Mouse (Mus musculus) heart, embryonic 10.5 days (tissue): ENCODE measurements around the gene 1190007I07Rik. TPM values are rescaled to one million over a fixed set of nuclear protein-coding genes. Genes with fewer than 3 reads are reported as not detected.
A peak's percentile ranks its signal among the peaks of the same experiment; 100 is the strongest.

Source experiments
- DNase-seq: peaks from one replicate; pipeline ENCODE4 v3.0.0-alpha.2; 2017; ENCODE audit warnings: low spot score
- H3K27ac ChIP-seq: fragments of 300-500 bp; sonication (generic); 2 replicates; pipeline ENCODE4 v1.5.1; 2016; ENCODE audit warnings: mild to moderate bottlenecking
- H3K27me3 ChIP-seq: fragments of 300-500 bp; sonication (generic); 2 replicates; pipeline ENCODE4 v1.6.1; 2016; ENCODE audit warnings: mild to moderate bottlenecking; ENCODE audit not compliant: poor library complexity, insufficient read depth, severe bottlenecking
- H3K36me3 ChIP-seq: fragments of 300-500 bp; sonication (generic); 2 replicates; pipeline ENCODE4 v1.6.1; 2016; ENCODE audit warnings: mild to moderate bottlenecking, moderate library complexity
- H3K4me1 ChIP-seq: fragments of 300-500 bp; sonication (generic); 2 replicates; pipeline ENCODE4 v1.6.1; 2016; ENCODE audit warnings: mild to moderate bottlenecking
- H3K4me3 ChIP-seq: fragments of 300-500 bp; sonication (generic); 2 replicates; pipeline ENCODE4 v1.5.1; 2016; ENCODE audit warnings: mild to moderate bottlenecking, moderate library complexity
- H3K9me3 ChIP-seq: fragments of 300-500 bp; sonication (generic); 2 replicates; pipeline ENCODE4 v1.6.1; 2016; ENCODE audit warnings: mild to moderate bottlenecking, moderate library complexity
- WGBS: fragments of 180-500 bp; shearing (Covaris S2); methylation state at CpG from one replicate; pipeline ENCODE4 v1.1.7; 2016; 5-methylcytosine and 5-hydroxymethylcytosine counted together
- polyA plus RNA-seq: library from polyadenylated mRNA; unstranded; fragments of >200 nt; fragmentation: Nextera tagmentation; extraction: Ambion mirVana; gene quantifications from 2 replicates; pipeline ENCODE4 v1.2.1, GENCODE M21; 2016

The 1190007I07Rik gene
- 37.5 and 41.8 TPM in 2 replicates for polyA plus RNA-seq

GRCm38 (mm10) chr10:82622671-82623552, at the start of gene 1190007I07Rik:
Gene 1190007I07Rik (minus strand): TSS chr10:82623228.
- H3K9me3 ChIP-seq: no peaks in the 10 kb centered on the region
- H3K27ac ChIP-seq: peak within 1 kb of the TSS; percentile 92
- peak within 1 kb of the TSS; percentile 71 for H3K4me3 ChIP-seq
- under 1% methylated on average over 60 of the region's 61 CpGs for WGBS
- no peaks in the 10 kb centered on the region for H3K27me3 ChIP-seq
- peak; percentile 97 for DNase-seq
- H3K36me3 ChIP-seq: peaks cover 4% of the 10 kb centered on the region; the same call in 1 of the 2 replicates
- H3K4me1 ChIP-seq: peaks cover 3% of the 10 kb centered on the region; the same call in 1 of the 2 replicates

GRCm38 (mm10) chr10:82670205-82670604, 47.2 kb upstream of the 1190007I07Rik start:
- no peaks in the 10 kb centered on the region for H3K27me3 ChIP-seq
- no peak overlapping the region for H3K4me3 ChIP-seq
- no peaks in the 10 kb centered on the region for H3K9me3 ChIP-seq
- H3K36me3 ChIP-seq: no peaks in the 10 kb centered on the region
- 79% methylated on average over 6 of the region's 6 CpGs for WGBS
- DNase-seq: no peak
- H3K4me1 ChIP-seq: peaks cover 5% of the 10 kb centered on the region; the same call in 1 of the 2 replicates
- no peak overlapping the region for H3K27ac ChIP-seq

DNA sequence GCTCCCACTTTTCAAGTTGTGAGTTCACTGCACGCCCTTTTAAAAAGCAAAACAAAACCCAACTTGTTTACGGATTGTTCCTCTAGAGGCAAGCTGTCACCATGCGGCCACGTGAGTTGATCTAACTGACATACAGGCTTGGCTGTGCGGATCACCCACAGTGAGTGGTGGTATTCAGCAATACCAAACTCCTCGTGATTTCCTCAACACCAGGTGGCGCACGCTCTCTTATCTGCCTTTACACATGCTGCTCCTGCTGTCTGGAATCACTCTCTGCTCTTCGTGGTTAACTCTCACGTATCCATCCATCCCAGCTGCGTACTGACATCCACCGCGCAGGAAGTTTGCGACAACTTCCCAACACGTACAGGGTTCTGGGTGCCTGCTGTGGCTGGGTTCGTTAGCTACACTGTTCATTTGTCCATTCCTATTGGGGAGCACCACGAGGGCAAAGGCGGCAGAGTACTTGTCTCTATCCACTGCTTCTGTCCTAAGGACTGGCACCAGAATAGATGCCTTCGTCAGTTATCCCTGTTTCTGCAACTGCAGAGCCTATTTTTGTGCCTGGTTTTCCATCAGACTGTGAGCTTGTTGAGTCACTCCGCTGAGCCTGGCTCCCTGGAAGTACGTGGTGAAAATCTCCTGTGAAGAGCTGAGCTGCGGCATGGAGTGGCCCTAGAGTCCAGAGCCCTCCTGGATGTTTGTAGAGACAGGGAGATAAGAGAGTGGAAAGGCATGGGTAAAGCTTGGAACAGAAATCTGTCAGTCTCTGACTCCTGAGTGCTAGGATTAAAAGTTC, 43.6 kb upstream of the 1190007I07Rik start:
- Histone ChIP-seq H3K36me3 (no peaks in the 10 kb centered on the region), H3K9me3 (no peaks in the 10 kb centered on the region), H3K27me3 (no peaks in the 10 kb centered on the region), H3K4me1 (peaks cover 5% of the 10 kb centered on the region; the same call in 1 of the 2 replicates), H3K4me3 (peak overlapping the region; percentile 44), H3K27ac (peak overlapping the region; percentile 49; the same call in 1 of the 2 replicates)
- 9% methylated on average over 22 of the region's 22 CpGs for WGBS
- peak; percentile 93 for DNase-seq

DNA sequence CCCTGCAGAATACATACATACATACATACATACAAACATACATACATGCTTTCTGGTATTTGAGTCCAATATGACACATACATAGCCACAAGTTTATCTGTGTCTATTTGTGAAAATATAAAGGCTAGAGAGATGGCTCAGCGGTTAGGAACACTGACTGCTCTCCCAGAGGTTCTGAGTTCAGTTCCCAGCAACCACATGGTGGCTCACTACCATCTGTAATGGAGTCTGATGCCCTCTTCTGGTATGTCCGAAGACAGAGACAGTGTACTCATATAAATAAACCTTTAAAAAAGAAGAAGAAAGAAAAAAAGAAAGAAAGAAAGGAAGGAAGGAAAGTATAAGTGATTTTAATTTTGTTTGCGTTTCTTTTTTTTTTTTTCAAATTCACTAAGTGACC, 42.9 kb upstream of the 1190007I07Rik start:
- no peak overlapping the region for H3K4me3 ChIP-seq
- 61% methylated on average over 3 of the region's 3 CpGs for WGBS
- no peak overlapping the region for H3K27ac ChIP-seq
- DNase-seq: no peak
- peaks cover 5% of the 10 kb centered on the region; the same call in 1 of the 2 replicates for H3K4me1 ChIP-seq
- no peaks in the 10 kb centered on the region for H3K27me3 ChIP-seq
- H3K9me3 ChIP-seq: no peaks in the 10 kb centered on the region
- H3K36me3 ChIP-seq: no peaks in the 10 kb centered on the region

DNA sequence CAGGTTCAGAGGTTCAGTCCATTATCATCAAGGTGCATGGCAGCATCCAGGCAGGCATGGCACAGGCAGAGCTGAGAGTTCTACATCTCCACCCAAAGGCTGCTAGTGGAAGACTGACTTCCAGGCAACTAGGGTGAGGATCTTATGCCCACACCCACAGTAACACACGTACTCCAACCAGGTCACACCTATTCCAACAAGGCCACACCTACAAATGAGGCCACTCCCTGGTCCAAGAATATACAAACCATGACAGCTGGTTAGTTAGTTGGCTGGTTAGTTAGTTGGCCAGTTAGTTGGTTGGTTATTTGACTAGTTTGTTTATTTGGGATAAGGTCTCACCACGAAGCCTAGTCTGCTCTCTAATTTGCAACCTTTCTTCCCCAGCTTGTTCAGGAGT, 40.3 kb upstream of the 1190007I07Rik start:
- Histone ChIP-seq H3K27ac (no peak overlapping the region), H3K4me3 (no peak overlapping the region), H3K9me3 (no peaks in the 10 kb centered on the region), H3K36me3 (no peaks in the 10 kb centered on the region), H3K27me3 (no peaks in the 10 kb centered on the region), H3K4me1 (peaks cover 5% of the 10 kb centered on the region; the same call in 1 of the 2 replicates)
- DNase-seq: no peak
- WGBS: 78% methylated on average over 2 of the region's 2 CpGs

GRCm38 (mm10) chr10:82662267-82662990, 39.4 kb upstream of the 1190007I07Rik start:
- Histone ChIP-seq H3K4me3 (no peak overlapping the region), H3K9me3 (no peaks in the 10 kb centered on the region), H3K27me3 (no peaks in the 10 kb centered on the region), H3K4me1 (peaks cover 10% of the 10 kb centered on the region; the same call in 1 of the 2 replicates), H3K36me3 (no peaks in the 10 kb centered on the region), H3K27ac (no peak overlapping the region)
- DNase-seq: no peak
- 79% methylated on average over 14 of the region's 14 CpGs for WGBS

- WGBS: 84% methylated on average over 8 of the region's 8 CpGs
- no peaks in the 10 kb centered on the region for H3K27me3 ChIP-seq
- H3K4me1 ChIP-seq: peaks cover 9% of the 10 kb centered on the region; the same call in 1 of the 2 replicates
- DNase-seq: no peak
- no peaks in the 10 kb centered on the region for H3K9me3 ChIP-seq
- H3K4me3 ChIP-seq: no peak overlapping the region
- no peaks in the 10 kb centered on the region for H3K36me3 ChIP-seq
- H3K27ac ChIP-seq: no peak overlapping the region
These were observed 38.8 kb upstream of the 1190007I07Rik start for GRCm38 (mm10) chr10:82661820-82662219.

- Histone ChIP-seq H3K27ac (no peak overlapping the region), H3K4me1 (peaks cover 5% of the 10 kb centered on the region; the same call in 1 of the 2 replicates), H3K27me3 (no peaks in the 10 kb centered on the region), H3K4me3 (no peak overlapping the region), H3K9me3 (no peaks in the 10 kb centered on the region), H3K36me3 (peaks cover 14% of the 10 kb centered on the region)
- no peak for DNase-seq
- WGBS: 87% methylated on average over 3 of the region's 3 CpGs
These were observed 31.6 kb upstream of the 1190007I07Rik start for GRCm38 (mm10) chr10:82654581-82654980.

GRCm38 (mm10) chr10:82652625-82653024, 29.6 kb upstream of the 1190007I07Rik start:
- 67% methylated on average over 5 of the region's 5 CpGs for WGBS

GRCm38 (mm10) chr10:82651221-82651620, 28.2 kb upstream of the 1190007I07Rik start:
- H3K9me3 ChIP-seq: no peaks in the 10 kb centered on the region
- no peak overlapping the region for H3K4me3 ChIP-seq
- no peak for DNase-seq
- no peaks in the 10 kb centered on the region for H3K4me1 ChIP-seq
- no peaks in the 10 kb centered on the region for H3K27me3 ChIP-seq
- H3K36me3 ChIP-seq: peaks cover 37% of the 10 kb centered on the region
- 87% methylated on average over 5 of the region's 5 CpGs for WGBS
- no peak overlapping the region for H3K27ac ChIP-seq

More at GRCm38 (mm10) chr10:82652625-82653024, 29.6 kb upstream of the 1190007I07Rik start:
- H3K27ac ChIP-seq: no peak overlapping the region
- 0 out of 2 replicates have a peak, but pooled peaks cover 1% of the 10 kb centered on the region for H3K4me1 ChIP-seq
- H3K4me3 ChIP-seq: no peak overlapping the region
- no peaks in the 10 kb centered on the region for H3K27me3 ChIP-seq
- DNase-seq: no peak
- peaks cover 22% of the 10 kb centered on the region for H3K36me3 ChIP-seq
- no peaks in the 10 kb centered on the region for H3K9me3 ChIP-seq

GRCm38 (mm10) chr10:82647205-82647811, 24.3 kb upstream of the 1190007I07Rik start:
- Histone ChIP-seq H3K4me1 (no peaks in the 10 kb centered on the region), H3K27ac (no peak overlapping the region), H3K27me3 (no peaks in the 10 kb centered on the region), H3K36me3 (peaks cover 74% of the 10 kb centered on the region), H3K9me3 (no peaks in the 10 kb centered on the region), H3K4me3 (no peak overlapping the region)
- no peak for DNase-seq
- WGBS: 86% methylated on average over 17 of the region's 17 CpGs

DNA sequence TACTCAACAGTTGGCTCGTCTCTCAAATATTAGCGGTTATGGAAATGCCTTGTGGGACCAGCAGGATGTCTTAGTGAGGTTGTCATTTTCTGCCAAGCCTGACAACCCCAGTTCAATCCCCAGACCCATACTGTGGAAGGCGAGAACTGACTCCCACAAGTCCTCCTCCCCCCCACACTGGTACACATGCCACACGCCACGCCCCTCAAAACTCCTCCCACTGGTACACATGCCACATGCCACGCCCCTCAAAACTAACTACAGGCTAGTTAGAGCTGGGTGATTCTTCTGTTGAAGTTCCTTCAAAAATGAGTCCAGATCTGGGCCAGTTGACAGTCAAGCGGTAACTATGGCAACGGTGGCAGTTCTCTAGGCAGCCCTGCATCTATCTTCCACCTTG, 23.1 kb upstream of the 1190007I07Rik start:
- 95% methylated on average over 8 of the region's 8 CpGs for WGBS
- H3K4me1 ChIP-seq: no peaks in the 10 kb centered on the region
- H3K9me3 ChIP-seq: no peaks in the 10 kb centered on the region
- H3K27me3 ChIP-seq: no peaks in the 10 kb centered on the region
- H3K36me3 ChIP-seq: peaks cover 81% of the 10 kb centered on the region
- DNase-seq: no peak
- no peak overlapping the region for H3K4me3 ChIP-seq
- H3K27ac ChIP-seq: no peak overlapping the region
